Mouse (Mus musculus): Measurements from ENCODE around the gene Hcls1. TPM values are rescaled to one million over a fixed set of nuclear protein-coding genes. Genes with fewer than 3 reads are reported as not detected.

Gene Hcls1
- 0.45 TPM for polyA plus RNA-seq (2014; fragmentation: Illumina TruSeq; extraction: RNeasy Lipid Tissue Mini Kit (QIAGEN cat#74804); ENCODE audit: low read depth, low replicate concordance)

DNA sequence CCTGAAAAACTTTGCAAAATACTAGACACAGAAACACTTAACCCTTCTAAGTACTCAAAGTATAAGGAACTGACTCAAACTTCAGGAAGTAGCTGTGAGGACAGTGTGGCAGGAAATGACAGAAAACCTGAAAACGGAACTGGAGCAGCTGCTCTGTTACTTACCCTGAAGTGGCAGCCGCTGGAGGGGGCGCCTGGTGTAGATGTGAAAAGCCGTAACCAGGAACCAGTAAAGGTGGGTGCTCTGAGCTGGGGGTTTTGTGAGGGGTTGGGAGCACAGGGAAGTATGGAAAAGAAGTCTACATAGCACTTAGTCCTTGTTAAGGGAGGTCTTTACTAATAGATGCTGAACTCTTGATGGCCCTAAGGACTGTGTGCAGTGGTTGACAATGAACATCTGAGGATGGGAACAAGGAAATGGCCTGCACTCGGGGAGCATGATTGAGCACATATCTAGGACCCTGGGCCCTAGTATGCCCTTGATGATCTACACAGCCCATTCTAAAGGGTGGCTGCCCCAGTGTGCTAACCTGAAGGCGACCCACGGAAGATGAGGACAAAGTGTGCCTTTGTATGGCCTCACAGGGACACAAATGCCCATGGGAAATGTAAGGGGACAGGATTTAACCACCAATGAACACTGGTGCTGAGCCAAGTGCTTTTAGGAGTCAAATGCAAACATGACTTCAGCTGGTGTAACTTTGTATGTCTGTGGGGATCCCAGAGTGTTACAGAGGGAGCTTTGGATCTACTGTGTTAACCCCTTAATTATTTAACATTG lies at the start of gene Hcls1:
Gene Hcls1 (plus strand): TSS at position 143 of the 780 bp plus-strand sequence.

GRCm38 (mm10) chr16:36989999-36990625 lies 55.3 kb downstream of the Hcls1 start, which contains the start of gene Fbxo40:
Gene Fbxo40, minus strand, starts transcription at chr16:36990467.

GRCm38 (mm10) chr16:37011061-37011921 lies 76.5 kb downstream of the Hcls1 start, which contains the start of gene Polq:
Gene Polq, plus strand, starts transcription at chr16:37011786.

Other genes with a start within 250 kb of the Hcls1 start
- gene Ildr1, start 241.0 kb upstream of the Hcls1 start, polyA plus RNA-seq (2014; fragmentation: Illumina TruSeq; extraction: RNeasy Lipid Tissue Mini Kit (QIAGEN cat#74804); ENCODE audit: low read depth, low replicate concordance), result not detected
- 1.7 TPM for gene Slc15a2, start 150.0 kb upstream of the Hcls1 start, polyA plus RNA-seq (2014; fragmentation: Illumina TruSeq; extraction: RNeasy Lipid Tissue Mini Kit (QIAGEN cat#74804); ENCODE audit: low read depth, low replicate concordance)
- gene Iqcb1, start 106.6 kb upstream of the Hcls1 start, polyA plus RNA-seq (2014; fragmentation: Illumina TruSeq; extraction: RNeasy Lipid Tissue Mini Kit (QIAGEN cat#74804); ENCODE audit: low read depth, low replicate concordance), result 180 TPM
- 11.9 TPM for gene Eaf2, start 60.0 kb upstream of the Hcls1 start, polyA plus RNA-seq (2014; fragmentation: Illumina TruSeq; extraction: RNeasy Lipid Tissue Mini Kit (QIAGEN cat#74804); ENCODE audit: low read depth, low replicate concordance)
- gene Golgb1, start 59.8 kb upstream of the Hcls1 start, polyA plus RNA-seq (2014; fragmentation: Illumina TruSeq; extraction: RNeasy Lipid Tissue Mini Kit (QIAGEN cat#74804); ENCODE audit: low read depth, low replicate concordance), result 34.8 TPM
- 0.32 TPM for gene Fbxo40, start 55.5 kb downstream of the Hcls1 start, polyA plus RNA-seq (2014; fragmentation: Illumina TruSeq; extraction: RNeasy Lipid Tissue Mini Kit (QIAGEN cat#74804); ENCODE audit: low read depth, low replicate concordance)
- 17.0 TPM for gene Polq, start 76.8 kb downstream of the Hcls1 start, polyA plus RNA-seq (2014; fragmentation: Illumina TruSeq; extraction: RNeasy Lipid Tissue Mini Kit (QIAGEN cat#74804); ENCODE audit: low read depth, low replicate concordance)